Mouse (Mus musculus) cerebellum, postnatal 14 days (tissue): ENCODE measurements around the gene Gm20777.
"Not testable (repeated sequence)": the region's sequence is repeated elsewhere in the genome, so short reads cannot be mapped to it uniquely, and the experiment has no call there.

ENCODE experiments used
- DNase-seq, 2 experiments: peaks; one replicate each; pipeline ENCODE4 v3.0.0; 2021; ENCODE audit warnings: mixed read lengths in 2 of 2

The Gm20777 gene

DNA sequence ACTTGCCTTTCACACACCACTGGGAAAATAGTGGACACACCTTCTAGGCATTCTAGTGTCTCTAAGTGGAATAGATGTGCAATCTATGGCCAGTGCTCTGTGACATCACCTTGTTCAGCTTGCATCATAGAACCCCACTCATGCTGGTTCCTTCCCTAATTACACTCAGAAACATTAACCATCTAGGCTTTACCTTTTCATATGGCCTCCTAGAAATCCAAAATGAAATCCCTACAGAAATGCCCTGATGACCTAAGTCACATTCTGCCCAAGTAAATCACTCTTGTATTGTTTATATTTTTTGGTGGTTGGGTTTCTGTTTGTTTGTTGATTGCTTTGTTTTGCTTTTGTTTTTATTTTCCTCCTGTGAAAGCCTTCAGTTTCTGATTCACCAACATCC lies at the start of gene Gm20777:
Gene Gm20777 (minus strand): TSS at position 101 of the 400 bp plus-strand sequence.
- not testable (repeated sequence) for DNase-seq

DNA sequence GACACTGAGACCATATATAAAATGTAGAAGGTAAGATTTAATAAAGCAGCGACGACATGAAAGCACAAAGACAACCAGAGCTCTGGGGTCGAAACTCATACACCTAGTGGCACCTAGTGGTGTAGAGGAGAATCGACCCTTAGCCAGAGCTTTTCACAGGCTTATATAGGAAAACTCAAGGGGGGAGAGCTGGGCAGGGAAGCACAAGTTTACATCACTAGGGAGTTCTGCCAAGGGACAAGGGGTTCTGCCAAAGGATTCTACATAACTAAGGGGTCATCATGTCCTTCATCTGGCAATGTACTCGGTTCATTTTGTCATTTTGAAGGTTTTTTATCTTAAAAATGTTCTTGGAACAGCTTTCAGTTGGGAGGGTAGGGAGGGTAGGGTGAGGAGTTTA lies 42.7 kb downstream of the Gm20777 start:
- peak; percentile 17 to 18 for DNase-seq

DNA sequence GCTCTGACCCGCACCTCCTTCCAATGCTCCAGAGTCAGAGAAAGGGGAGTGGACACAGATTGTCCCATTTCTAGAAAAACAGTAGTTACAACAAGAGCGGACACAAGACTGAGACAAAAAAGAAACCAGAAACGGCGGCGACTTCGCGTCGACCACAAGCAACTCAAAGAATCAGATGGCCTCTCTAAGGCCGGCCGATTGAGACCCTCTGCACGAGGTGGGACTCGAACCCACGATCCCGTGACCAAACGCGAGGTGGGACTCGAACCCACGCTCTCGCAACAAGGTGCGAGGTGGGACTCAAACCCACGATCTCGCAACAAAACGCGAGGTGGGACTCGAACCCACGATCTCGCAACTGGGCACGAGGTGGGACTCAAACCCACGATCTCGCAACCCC lies 43.5 kb downstream of the Gm20777 start:
- DNase-seq = not testable (repeated sequence)

DNA sequence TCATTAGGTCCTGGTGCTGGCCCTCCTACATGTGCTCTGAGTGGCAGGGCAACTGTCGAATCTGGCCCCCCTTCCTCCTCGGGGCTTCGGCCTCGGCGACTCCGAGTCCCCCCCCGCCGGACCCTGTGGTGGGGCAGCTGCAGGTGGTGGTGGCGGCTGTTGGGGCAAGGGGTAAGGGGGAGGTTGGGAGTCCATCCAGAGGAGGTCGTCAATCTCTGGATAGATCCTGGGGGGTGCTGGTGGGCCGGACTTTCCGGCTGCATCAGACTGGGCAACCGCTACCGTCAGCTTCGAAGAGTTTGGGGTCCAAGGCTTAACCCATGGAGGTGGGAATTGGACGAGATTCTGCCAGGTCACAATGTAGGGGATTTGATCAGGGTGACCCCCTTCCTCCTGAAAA lies 44.0 kb downstream of the Gm20777 start:
- not testable (repeated sequence) for DNase-seq

DNA sequence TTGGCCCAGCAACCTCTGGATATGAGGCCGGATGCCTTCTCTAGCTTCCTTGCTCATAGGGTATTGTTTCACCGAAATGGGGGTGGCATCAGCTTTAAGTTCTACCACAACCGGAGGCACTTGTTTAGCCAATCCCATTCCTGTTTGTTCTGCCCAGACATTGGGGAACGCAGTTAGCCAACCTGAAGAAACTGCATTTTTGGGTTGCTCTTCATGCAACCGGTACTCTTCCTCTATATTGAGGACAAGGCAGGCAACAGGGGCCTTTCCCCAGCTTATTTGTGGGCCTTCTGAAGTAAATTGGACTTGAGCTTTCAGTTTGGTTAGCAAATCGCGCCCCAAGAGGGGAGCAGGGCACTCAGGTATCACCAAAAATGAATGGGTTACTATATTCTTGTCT lies 45.6 kb downstream of the Gm20777 start:
- DNase-seq = not testable (repeated sequence)
